Mouse (Mus musculus) right cerebral cortex, adult 2 months (tissue): Measurements from ENCODE around the gene Slc2a13.

Source experiments
- DNase-seq, 2 experiments: peaks; one replicate each; pipeline ENCODE4 v3.0.0; 2021 to 2022; ENCODE audit warnings: low spot score in 2 of 2

Slc2a13 gene

DNA sequence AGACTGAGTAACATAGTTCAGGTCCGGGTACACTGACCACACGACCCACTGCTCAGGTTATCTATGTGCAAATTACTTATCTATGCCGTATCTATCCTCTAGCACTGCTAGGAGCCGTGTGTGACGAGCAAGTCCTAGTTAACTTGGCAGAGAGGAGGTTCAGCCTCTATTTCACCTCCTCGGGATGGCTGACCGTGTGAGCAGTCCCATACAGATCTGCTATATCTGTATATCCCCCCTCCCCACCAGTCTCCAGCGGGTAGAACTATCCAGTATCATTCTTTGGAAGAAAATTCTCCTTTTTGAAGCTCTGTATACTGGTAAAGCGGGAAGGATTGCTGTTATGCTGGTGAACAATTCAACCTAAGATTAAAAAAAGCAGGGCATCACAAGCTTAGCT, 70.8 kb downstream of the Slc2a13 start:
- no peak for DNase-seq

- peak in 1 of 2 experiments; percentile 39 for DNase-seq
Measured at GRCm38 (mm10) chr15:91495014-91495413, 78.0 kb downstream of the Slc2a13 start.

DNA sequence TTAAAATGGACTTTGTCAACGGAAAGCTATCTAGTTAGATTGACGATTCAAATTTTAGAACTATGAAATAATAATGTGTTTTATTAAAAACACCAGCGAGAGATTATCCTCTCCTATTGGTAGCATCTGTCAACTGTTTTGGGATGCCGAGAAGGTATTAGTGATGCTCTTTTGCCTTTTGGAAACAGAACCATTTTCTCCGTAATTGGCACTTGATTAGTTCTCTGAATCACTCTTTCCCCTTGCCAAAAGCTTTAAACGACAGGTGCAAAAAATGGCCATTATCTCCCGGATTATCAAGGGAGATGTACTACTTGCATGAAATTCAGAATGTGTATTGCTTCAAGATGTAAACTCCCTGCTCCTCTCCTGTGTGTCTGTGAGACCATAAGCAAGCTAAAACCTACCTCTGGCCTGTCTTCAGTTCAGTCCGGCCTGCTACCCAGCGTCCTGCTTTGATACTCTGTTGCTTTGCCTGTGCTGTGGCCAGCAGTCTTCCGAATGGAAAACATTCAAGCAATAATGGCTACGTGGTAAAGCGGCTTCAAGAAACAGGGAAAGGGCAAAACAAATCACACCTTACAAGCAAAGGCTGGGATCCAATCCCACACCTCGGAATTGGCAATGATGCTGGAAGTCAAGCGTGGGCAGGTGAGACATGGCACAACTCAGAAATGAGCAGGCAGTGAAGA, 93.0 kb downstream of the Slc2a13 start:
- no peak for DNase-seq

- peak; percentile 44 to 46 for DNase-seq
Measured at GRCm38 (mm10) chr15:91477766-91478165, 95.3 kb downstream of the Slc2a13 start.

GRCm38 (mm10) chr15:91473690-91474409, 99.2 kb downstream of the Slc2a13 start:
- no peak for DNase-seq

DNA sequence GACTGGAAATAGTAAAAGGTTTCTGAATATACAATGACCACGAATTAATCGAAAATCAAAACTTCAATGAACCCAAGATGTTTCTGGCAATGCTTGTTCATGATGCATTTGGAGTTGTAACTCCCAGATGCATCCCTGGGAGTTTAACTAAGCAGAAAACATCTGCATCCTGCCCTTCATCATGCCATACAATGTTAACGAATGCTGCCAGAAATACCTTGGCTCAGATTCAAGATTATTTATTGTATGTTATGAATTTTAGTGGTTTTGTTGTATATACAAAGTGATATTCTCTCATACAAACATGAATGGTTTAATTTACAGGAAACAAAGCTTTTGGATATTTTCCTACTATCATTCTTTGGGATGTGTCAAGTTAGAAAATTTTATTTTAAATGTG, 107.7 kb downstream of the Slc2a13 start:
- DNase-seq = no peak

DNA sequence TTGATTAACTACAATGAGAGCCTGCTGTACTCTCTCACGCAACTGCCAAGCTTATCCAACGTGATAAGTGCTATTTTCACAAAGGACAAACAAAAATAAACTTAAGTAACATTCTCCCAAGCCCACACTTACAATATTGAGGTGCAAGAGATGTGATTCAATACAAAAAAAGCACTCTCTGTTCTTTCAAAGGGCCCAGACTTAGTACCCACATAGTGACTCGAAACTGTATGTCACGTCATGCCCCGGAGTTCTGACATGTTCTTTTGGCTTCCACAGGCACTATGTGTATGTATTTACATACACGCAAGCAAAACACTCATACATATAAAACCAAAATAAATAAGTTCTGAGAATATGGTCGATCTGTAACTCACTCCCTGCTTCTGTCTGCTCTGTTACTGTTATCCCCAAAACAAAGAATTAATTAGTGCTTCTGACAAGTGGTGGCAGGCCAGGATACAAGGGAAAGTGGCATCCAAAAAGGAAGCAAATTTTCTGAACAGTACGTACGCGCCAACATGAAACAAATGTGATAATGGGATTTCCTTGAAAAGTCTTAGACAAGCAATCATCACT, 109.1 kb downstream of the Slc2a13 start:
- no peak for DNase-seq

DNA sequence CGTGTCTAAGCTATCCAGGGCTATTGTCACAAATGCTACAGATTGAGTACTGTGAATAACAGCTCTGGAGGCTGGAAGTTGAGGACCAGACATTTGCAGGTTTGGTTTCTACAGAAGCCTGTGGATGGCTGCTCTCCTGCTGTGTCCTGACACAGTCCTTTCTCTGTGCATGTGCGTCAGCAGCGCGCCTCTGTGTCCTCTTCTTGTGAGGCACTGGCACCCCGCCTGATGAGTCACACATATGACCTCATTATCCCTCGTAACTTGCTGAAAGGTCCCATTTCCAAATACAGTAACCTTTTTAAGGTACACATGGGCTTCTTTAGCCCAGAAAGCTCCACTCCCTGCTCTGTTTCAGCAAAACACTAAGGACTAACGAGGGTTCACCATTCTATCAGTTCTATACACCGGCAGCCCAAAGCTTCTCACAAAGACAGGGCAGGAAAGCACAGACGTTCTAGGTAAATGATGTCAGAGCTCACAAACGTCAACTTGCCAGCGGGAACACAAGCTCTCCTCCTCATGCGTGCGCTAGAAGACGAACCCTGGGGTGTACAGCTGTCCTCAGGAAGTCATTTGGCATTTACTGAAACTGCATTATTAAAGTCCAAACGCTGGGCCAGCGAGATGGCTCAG, 109.9 kb downstream of the Slc2a13 start:
- peak; percentile 45 to 63 for DNase-seq

GRCm38 (mm10) chr15:91461940-91462339, 111.1 kb downstream of the Slc2a13 start:
- DNase-seq = no peak

- DNase-seq = no peak
Measured at GRCm38 (mm10) chr15:91457202-91457601, 115.9 kb downstream of the Slc2a13 start.

GRCm38 (mm10) chr15:91445399-91445798, 127.7 kb downstream of the Slc2a13 start:
- peak; percentile 63 to 70 for DNase-seq

- no peak for DNase-seq
Measured at GRCm38 (mm10) chr15:91443449-91443848, 129.6 kb downstream of the Slc2a13 start.

- DNase-seq = peak in 1 of 2 experiments; percentile 63
Measured at GRCm38 (mm10) chr15:91439883-91440282, 133.2 kb downstream of the Slc2a13 start.

- peak in 1 of 2 experiments; percentile 15 for DNase-seq
Measured at GRCm38 (mm10) chr15:91425426-91425825, 147.6 kb downstream of the Slc2a13 start.

- no peak for DNase-seq
Measured at GRCm38 (mm10) chr15:91406979-91407378, 166.1 kb downstream of the Slc2a13 start.

GRCm38 (mm10) chr15:91395165-91395564, 177.9 kb downstream of the Slc2a13 start:
- no peak for DNase-seq

GRCm38 (mm10) chr15:91383694-91384093, 189.4 kb downstream of the Slc2a13 start:
- DNase-seq = no peak

DNA sequence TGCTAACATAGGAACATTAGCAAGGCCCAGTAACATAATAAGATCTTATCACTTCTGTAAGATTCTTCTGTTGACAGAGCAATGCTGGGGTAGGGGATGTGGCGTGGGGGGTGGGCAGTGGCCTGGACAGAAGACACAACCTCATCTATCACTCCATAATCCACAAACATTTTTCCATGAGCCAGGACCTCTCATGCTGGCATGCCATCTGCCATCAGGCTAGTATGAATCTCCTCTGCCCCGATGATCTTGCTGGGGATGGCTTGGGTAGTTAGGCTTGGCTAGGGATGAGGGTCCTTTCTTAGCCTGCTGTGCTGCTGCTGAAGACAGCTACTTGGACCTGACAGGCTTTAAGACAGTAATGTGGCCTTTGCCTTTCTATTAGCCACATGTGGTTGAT, 190.5 kb downstream of the Slc2a13 start:
- no peak for DNase-seq

DNA sequence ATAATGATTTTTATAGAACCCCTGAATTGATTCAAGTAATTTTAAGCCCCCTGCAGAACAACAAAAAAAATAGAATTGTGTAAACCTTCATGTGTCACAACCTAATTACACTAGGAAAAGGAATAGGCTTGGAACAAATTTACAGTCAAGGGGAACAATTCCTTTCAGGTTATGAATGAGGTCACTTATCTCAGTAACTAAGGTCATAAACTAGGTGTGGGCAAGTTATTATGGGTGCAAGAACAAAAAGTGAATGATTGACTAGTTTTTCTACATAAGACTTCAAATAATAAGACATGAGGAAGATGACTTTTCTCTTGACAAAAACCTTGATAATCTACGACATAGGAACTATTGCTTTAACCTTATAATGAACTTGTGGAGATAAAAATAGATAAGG, 191.2 kb downstream of the Slc2a13 start:
- DNase-seq = no peak

- DNase-seq = no peak
Measured at GRCm38 (mm10) chr15:91378751-91379325, 194.2 kb downstream of the Slc2a13 start.

DNA sequence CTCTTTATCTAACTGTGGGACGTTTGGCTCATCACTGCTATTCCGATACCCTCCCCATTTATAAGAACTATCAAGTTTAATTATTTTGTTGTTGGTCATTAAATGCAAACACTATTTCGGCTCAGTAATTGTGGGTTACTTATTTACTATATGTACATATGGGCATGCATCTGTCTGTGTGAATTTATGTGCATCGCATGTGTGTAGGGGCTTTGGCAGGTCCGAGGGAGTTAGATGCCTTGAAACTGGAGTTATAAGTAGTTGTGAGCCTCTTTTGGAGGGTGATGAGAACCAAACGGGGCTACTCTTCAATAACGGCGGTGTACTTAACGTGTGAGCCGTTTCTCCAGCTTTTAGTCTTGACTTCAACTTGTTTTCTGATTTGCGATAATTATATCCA, 195.5 kb downstream of the Slc2a13 start:
- no peak for DNase-seq

DNA sequence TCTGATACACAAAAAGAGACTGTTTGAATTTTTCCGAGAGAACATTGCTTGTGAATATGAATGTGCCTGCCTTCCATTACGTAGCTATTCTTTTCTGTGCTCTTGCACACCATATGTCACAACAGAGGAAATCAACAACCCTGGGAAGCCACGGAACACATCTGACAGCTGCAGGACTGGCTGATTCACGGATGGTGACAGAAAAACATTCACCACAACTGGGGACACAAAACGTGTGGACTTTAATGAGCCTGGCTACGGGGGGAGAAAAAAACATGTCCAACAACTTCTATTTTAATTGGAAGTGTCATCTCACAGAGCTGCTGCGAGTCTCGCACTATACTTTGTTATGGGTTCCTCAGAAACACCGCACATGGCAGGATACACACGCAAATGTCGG, 196.0 kb downstream of the Slc2a13 start:
- DNase-seq = peak; percentile 50 to 56
